Mouse (Mus musculus): ENCODE data around the gene Rmnd5a. TPM values are rescaled to one million over a fixed set of nuclear protein-coding genes. Genes with fewer than 3 reads are reported as not detected.

Rmnd5a gene
- polyA plus RNA-seq, 1 experiment: 18.2 TPM

- WGBS: 84% methylated on average over 6 of the region's 6 CpGs
- no peak for DNase-seq (ENCODE audit: low read depth, low spot score)
These were observed 5.1 kb upstream of the Rmnd5a start for GRCm38 (mm10) chr6:71445560-71445959.

GRCm38 (mm10) chr6:71444756-71445155 is 4.3 kb upstream of the Rmnd5a start:
- WGBS: 45% methylated on average over 1 of the region's 1 CpGs
- DNase-seq (ENCODE audit: low read depth, low spot score): no peak

- no peak for DNase-seq (ENCODE audit: low read depth, low spot score)
- WGBS: 79% methylated on average over 3 of the region's 3 CpGs
These were observed 1.7 kb upstream of the Rmnd5a start for GRCm38 (mm10) chr6:71442130-71442529.

GRCm38 (mm10) chr6:71441251-71441580 is 779 bp upstream of the Rmnd5a start:
- WGBS: 3% methylated on average over 12 of the region's 12 CpGs
- no peak for DNase-seq (ENCODE audit: low read depth, low spot score)

DNA sequence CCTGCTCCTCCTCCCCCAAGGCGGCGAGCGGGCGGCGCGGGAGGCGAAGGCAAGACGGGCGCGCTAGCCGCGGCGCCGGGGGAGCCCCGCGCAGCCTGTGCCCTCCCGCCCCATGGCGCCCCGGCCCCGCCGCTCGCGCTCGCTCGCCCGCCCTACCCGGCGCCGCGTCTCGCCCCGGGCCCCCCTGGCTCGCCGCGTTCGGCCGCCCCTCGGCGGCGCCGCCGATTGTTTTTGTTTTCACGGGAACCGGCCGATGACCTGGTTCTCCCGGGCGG is 283 bp downstream of the Rmnd5a start:
- DNase-seq (ENCODE audit: low read depth, low spot score): no peak
- under 1% methylated on average over 46 of the region's 47 CpGs for WGBS

DNA sequence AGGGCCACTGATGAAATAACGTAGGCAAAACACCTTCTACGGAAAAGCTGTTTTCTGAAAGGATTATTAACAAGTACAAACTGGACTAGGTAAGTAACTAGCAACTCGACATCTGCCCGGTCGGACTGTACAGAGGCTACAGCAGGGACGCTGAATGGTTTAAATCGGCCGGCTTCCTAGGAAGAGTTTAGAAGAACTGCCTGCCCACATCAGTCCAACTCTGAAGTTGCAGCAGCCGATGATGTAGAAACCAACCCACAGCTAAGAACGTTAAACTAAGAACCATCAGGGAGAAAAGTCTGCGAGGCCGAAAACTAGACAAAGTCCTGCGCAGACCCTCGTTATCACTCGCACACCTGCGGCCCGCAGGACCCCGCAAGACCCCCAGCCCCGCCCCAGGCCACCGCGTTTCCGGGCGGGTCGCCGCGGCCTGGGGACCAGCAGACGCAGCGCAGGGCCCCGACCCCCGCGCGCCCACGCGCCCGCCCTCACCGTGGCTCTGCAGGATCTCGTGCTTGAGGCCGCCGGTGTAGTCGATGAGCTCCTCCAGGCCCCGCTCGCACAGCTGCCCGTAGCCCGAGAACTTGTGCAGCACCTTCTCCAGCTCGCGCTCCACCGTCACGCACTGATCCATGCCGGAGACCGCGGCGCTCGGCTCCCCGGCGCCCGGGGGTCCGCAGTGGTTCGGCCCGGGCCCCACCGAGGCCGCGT is 776 bp downstream of the Rmnd5a start:
- no peak for DNase-seq (ENCODE audit: low read depth, low spot score)
- under 1% methylated on average over 62 of the region's 62 CpGs for WGBS

GRCm38 (mm10) chr6:71438070-71438469 is 2.4 kb downstream of the Rmnd5a start:
- 70% methylated on average over 1 of the region's 1 CpGs for WGBS
- no peak for DNase-seq (ENCODE audit: low read depth, low spot score)

DNA sequence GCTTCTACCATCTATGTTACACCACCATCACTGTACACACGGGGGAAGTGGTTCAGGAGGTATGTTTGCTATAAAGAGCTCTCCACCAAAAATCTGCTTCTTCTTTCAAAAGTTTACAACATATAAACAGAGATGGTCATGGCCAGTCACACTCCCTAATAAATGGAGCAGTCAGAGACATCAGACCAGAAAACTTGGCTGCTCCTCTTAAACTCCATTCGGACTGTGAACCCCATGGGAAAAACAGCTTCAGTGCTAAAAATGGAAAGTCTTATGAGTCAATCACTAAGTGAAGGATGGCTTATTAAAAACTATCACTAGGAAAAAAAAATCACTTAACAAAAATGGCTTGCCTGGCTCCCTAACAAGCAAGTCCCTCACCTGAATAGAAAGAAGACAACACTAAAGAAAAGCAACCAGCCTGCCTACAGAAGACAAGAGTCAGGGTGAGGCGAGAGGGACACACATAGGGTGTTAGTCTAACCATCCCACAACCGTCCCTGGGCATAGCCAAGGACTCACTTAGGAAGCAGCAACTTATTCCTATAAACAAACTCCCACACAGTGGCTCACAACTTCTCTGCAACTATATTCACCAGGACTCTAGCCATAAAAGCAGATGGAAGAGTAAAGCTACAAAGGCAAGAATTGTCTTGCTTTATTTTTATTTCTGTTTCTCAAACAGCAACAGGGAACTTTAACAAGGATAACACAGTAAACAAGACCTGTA is 12.3 kb downstream of the Rmnd5a start:
- DNase-seq (ENCODE audit: low read depth, low spot score): no peak
- 67% methylated on average over 4 of the region's 4 CpGs for WGBS

GRCm38 (mm10) chr6:71425681-71426080 is 14.8 kb downstream of the Rmnd5a start:
- no peak for DNase-seq (ENCODE audit: low read depth, low spot score)
- WGBS: 87% methylated on average over 6 of the region's 6 CpGs

- 92% methylated on average over 3 of the region's 3 CpGs for WGBS
- DNase-seq (ENCODE audit: low read depth, low spot score): no peak
These were observed 17.3 kb downstream of the Rmnd5a start for GRCm38 (mm10) chr6:71423116-71423515.

- 66% methylated on average over 3 of the region's 3 CpGs for whole genome bisulfite sequencing
- no peak for DNase-seq (ENCODE audit: low read depth, low spot score)
These were observed 18.3 kb downstream of the Rmnd5a start for GRCm38 (mm10) chr6:71422162-71422561.

GRCm38 (mm10) chr6:71420848-71421247 is 19.6 kb downstream of the Rmnd5a start:
- 22% methylated on average over 6 of the region's 6 CpGs for WGBS
- DNase-seq (ENCODE audit: low read depth, low spot score): no peak

DNA sequence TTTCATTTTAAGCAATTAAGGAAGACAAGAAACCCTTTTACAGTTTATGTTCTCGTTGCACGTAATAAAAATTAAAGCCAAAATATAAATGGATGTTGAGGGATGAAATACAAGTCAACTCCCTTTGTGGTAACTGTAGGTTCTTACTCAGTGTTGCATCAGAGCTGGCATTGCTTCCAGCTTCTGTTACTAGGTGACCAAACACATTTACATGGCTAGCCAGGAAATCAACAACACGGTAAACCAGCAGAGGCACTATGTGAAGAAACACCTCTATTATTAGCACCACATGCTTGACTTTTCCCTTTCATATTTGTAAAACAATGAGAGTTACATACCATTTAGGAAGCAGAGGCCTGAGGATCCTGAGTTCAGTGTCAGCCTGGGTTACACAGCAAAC is 21.6 kb downstream of the Rmnd5a start:
- WGBS: 21% methylated on average over 3 of the region's 3 CpGs
- DNase-seq (ENCODE audit: low read depth, low spot score): no peak

GRCm38 (mm10) chr6:71415446-71415845 is 25.0 kb downstream of the Rmnd5a start:
- 52% methylated on average over 3 of the region's 3 CpGs for WGBS
- no peak for DNase-seq (ENCODE audit: low read depth, low spot score)

- WGBS: 67% methylated on average over 4 of the region's 4 CpGs
- DNase-seq (ENCODE audit: low read depth, low spot score): no peak
These were observed 25.8 kb downstream of the Rmnd5a start for GRCm38 (mm10) chr6:71414624-71415023.

GRCm38 (mm10) chr6:71398829-71399609 is 41.4 kb downstream of the Rmnd5a start:
- DNase-seq (ENCODE audit: low read depth, low spot score): no peak
- WGBS: 75% methylated on average over 4 of the region's 4 CpGs

DNA sequence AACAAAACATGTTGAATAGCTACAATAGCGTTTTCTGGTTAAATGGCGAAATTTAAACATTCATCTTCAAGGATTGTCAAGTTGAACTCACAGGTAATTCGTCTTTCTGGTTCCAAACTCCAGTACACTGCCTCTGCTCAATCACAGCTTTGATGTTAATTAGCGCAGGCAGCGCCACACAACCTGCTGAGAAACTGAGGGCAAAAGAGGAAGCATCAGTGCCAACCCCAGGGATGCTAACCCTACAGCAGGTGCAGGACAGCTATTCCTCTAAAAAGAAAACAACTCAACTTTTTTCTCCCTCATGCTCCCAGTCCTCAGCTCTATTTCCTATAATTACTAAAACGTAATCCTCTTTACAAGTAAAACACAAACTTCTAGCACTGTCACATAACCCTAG is 43.7 kb downstream of the Rmnd5a start:
- no peak for DNase-seq (ENCODE audit: low read depth, low spot score)
- 90% methylated on average over 6 of the region's 6 CpGs for WGBS

DNA sequence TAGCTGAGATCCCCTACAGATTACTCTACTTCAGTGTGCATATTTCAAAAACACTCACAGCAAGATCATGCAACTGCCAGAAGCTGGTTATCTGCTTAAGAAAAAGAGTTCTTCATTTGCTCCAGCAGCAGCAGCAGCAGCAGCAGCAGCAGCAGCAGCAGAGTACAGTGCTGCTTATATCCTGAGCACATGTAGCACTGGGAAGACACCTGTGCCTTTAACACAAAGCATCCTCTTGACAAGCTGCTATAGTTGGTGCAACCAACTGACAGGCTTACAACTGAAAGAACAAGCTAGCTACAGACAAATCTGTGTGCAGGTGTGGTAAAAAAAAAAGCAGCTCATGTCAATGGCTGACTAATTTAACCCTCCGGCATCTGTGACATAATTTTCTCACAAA is 44.4 kb downstream of the Rmnd5a start:
- DNase-seq (ENCODE audit: low read depth, low spot score): no peak
- 89% methylated on average over 1 of the region's 1 CpGs for WGBS

DNA sequence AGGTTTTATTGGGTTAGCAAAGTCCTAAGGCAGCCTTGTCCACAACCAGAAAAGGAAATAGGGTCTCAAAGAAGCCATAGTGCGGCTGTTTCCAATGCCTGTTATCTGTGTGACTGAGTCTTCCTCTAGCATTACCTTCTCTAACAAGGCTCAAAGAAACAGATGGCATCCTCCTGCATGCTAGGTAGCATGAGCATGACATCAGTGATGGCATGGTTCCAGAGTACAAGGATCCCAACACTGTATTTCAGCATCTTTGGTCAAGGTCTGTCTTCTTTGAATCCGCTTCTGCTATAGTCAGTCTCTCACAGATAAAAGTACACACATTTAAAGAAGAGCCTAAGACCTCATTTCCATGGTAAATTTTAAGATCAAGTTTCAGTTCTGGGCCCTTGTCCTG is 49.9 kb downstream of the Rmnd5a start:
- 89% methylated on average over 2 of the region's 2 CpGs for WGBS

GRCm38 (mm10) chr6:71381654-71382053 is 58.8 kb downstream of the Rmnd5a start:
- WGBS: 87% methylated on average over 5 of the region's 5 CpGs
- no peak for DNase-seq (ENCODE audit: low read depth, low spot score)

More for the DNA sequence above, 49.9 kb downstream of the Rmnd5a start:
- no peak for DNase-seq (ENCODE audit: low read depth, low spot score)

DNA sequence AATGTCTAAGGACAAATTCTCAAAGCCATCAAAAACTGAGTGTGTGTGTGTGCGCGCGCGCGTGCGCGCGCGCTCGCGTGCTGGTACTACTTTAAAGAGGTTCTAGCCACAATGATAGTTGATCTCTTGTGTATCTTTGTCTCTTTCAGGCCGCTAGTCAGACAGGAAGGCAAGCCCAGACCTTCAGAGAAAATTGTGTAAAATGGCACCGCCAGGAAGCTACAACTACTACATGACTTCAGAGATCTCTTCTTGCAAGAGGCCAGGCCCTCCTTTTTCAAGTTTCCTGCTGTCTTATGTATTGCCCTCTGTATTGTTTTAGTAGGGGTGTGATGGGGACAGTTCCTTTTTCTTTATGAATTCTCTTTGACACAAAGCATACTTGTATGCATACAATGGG is 63.7 kb downstream of the Rmnd5a start:
- DNase-seq (ENCODE audit: low read depth, low spot score): no peak
- 96% methylated on average over 13 of the region's 13 CpGs for WGBS

Data from large intestine, adult 2 months (tissue).